In the genomic region with DNA sequence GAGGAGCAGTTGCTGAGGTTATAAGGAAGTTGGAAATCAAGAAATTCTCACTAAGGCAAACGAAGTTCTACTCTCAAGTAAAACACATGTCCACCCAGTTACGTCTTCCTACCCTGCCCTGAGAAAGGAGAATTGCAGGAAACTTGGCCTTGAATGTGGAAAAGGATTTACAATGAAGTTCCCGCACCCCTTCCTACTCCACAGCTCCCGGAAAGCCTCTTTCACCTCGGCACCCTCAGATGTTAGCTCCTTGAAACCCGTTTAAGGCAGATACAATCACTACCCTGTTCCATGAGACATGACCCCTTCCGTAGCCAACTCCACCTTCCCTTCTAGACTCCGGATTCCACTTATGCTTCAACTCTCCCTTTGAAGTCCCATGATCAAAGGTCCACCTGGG, we compare ENCODE assay signal across 15 mouse cellular contexts. TPM values are rescaled to one million over a fixed set of nuclear protein-coding genes. Genes with fewer than 3 reads are reported as not detected.
A peak's percentile ranks its signal among the peaks of the same experiment; 100 is the strongest.
DNase-seq lines count a peak whose midpoint lies in the region; ATAC-seq and TF ChIP-seq lines count a peak whose summit lies in the region.
"Had no signal": no experiment of that assay in that cellular context is flagged by ENCODE, and none has a peak within 500 bp of the region (broad histone marks: within the 10 kb centered on the region; RNA-seq: fewer than 3 reads in every experiment).

No protein-coding gene starts in this region.

- peaks cover 45% of the 10 kb centered on the region for H3K4me1 ChIP-seq in heart, embryonic 16.5 days (ENCODE audit: control insufficient read depth, insufficient read depth, low read length)
- H3K4me1 ChIP-seq in heart, embryonic 12.5 days (replicated peaks), result peaks cover 42% of the 10 kb centered on the region
- peaks cover 5% of the 10 kb centered on the region for H3K4me1 ChIP-seq in cortical plate, adult 2 months (ENCODE audit: control insufficient read depth, insufficient read depth, low read length)
- peaks cover 30% of the 10 kb centered on the region for H3K4me1 ChIP-seq in intestine, embryonic 16.5 days (ENCODE audit: control insufficient read depth, insufficient read depth, low read length)

- no peaks in the 10 kb centered on the region for H3K9me3 ChIP-seq in heart, embryonic 16.5 days (replicated peaks; ENCODE audit: control insufficient read depth, low read length)
- H3K9me3 ChIP-seq in heart, embryonic 12.5 days (replicated peaks), result no peaks in the 10 kb centered on the region
- H3K9me3 ChIP-seq in intestine, embryonic 16.5 days (ENCODE audit: control insufficient read depth, low read length), result no peaks in the 10 kb centered on the region
- H3K9me3 ChIP-seq: forebrain, embryonic 12.5 days; limb, embryonic 13.5 days had no signal

- no peaks in the 10 kb centered on the region for H3K36me3 ChIP-seq in heart, embryonic 16.5 days (ENCODE audit: control insufficient read depth, insufficient read depth)
- no peaks in the 10 kb centered on the region for H3K36me3 ChIP-seq in heart, embryonic 12.5 days
- H3K36me3 ChIP-seq in intestine, embryonic 16.5 days (ENCODE audit: control insufficient read depth, insufficient read depth, low read length), result no peaks in the 10 kb centered on the region
- H3K36me3 ChIP-seq: forebrain, embryonic 12.5 days; limb, embryonic 13.5 days had no signal

- H3K4me2 ChIP-seq in heart, embryonic 16.5 days (ENCODE audit: low read depth, low read length), result no peak overlapping the region
- H3K4me2 ChIP-seq in heart, embryonic 12.5 days, result no peak overlapping the region
- H3K4me2 ChIP-seq in intestine, embryonic 16.5 days (ENCODE audit: low read depth, low read length), result no peak overlapping the region
- H3K4me2 ChIP-seq: forebrain, embryonic 12.5 days; limb, embryonic 13.5 days; midbrain, embryonic 11.5 days had no signal

- peak overlapping the region; percentile 33; the same call in 1 of the 2 replicates for H3K27ac ChIP-seq in heart, embryonic 16.5 days (ENCODE audit: low read length)
- no peak overlapping the region for H3K27ac ChIP-seq in heart, embryonic 12.5 days (ENCODE audit: poor library complexity, severe bottlenecking)
- H3K27ac ChIP-seq in cortical plate, adult 2 months (ENCODE audit: insufficient read depth, low read length), result peak overlapping the region; percentile 30; the same call in 1 of the 2 replicates
- H3K27ac ChIP-seq in intestine, embryonic 16.5 days (ENCODE audit: low read length), result peak overlapping the region; percentile 60
- H3K27ac ChIP-seq: forebrain, embryonic 12.5 days; limb, embryonic 13.5 days; liver, embryonic 14.5 days; macrophage had no signal

- WGBS in heart, embryonic 16.5 days, result 73% methylated on average over 8 of the region's 8 CpGs
- WGBS in heart, embryonic 12.5 days, result 80% methylated on average over 8 of the region's 8 CpGs
- WGBS in intestine, embryonic 16.5 days, result 70% methylated on average over 8 of the region's 8 CpGs

- no peaks in the 10 kb centered on the region for H3K27me3 ChIP-seq in heart, embryonic 16.5 days (ENCODE audit: control insufficient read depth, insufficient read depth, low read length)
- no peaks in the 10 kb centered on the region for H3K27me3 ChIP-seq in heart, embryonic 12.5 days (replicated peaks)
- H3K27me3 ChIP-seq in intestine, embryonic 16.5 days (replicated peaks; ENCODE audit: control insufficient read depth, insufficient read depth, low read length), result no peaks in the 10 kb centered on the region
- H3K27me3 ChIP-seq: forebrain, embryonic 12.5 days; limb, embryonic 13.5 days had no signal

- ATAC-seq in heart, embryonic 16.5 days (replicated peaks; ENCODE audit: extremely low read depth, insufficient read depth, low FRiP score), result no peak
- no peak for ATAC-seq in heart, embryonic 12.5 days (ENCODE audit: insufficient number of reproducible peaks, low FRiP score)
- ATAC-seq in intestine, embryonic 16.5 days, result no peak

- H3K4me3 ChIP-seq in heart, embryonic 16.5 days (ENCODE audit: low read length), result no peak overlapping the region
- no peak overlapping the region for H3K4me3 ChIP-seq in heart, embryonic 12.5 days
- H3K4me3 ChIP-seq in cortical plate, adult 2 months (ENCODE audit: insufficient read depth, low read length), result no peak overlapping the region
- H3K4me3 ChIP-seq in intestine, embryonic 16.5 days (ENCODE audit: low read length), result no peak overlapping the region
- H3K4me3 ChIP-seq: forebrain, embryonic 12.5 days; limb, embryonic 13.5 days had no signal

- H3K9ac ChIP-seq in heart, embryonic 16.5 days (ENCODE audit: low read length), result no peak overlapping the region
- no peak overlapping the region for H3K9ac ChIP-seq in heart, embryonic 12.5 days
- no peak overlapping the region for H3K9ac ChIP-seq in intestine, embryonic 16.5 days (ENCODE audit: low read depth, low read length)
- H3K9ac ChIP-seq: forebrain, embryonic 12.5 days; limb, embryonic 13.5 days; liver, embryonic 14.5 days had no signal

- no peak for TF ChIP-seq CTCF in cortical plate, adult 2 months (IDR thresholded peaks at IDR 0.05; ENCODE audit: extremely low read depth, insufficient read depth, low read length)

- no peak for TF ChIP-seq POLR2A in cortical plate, adult 2 months (IDR thresholded peaks at IDR 0.05; ENCODE audit: extremely low read depth, insufficient read depth, low read length)

- DNase-seq in kidney, postnatal 14 days, result peak; percentile 36
- no peak for DNase-seq in kidney, adult 8-10 months
- no peak for DNase-seq in ovary, adult 18-20 months (ENCODE audit: low spot score)
- DNase-seq: cerebellum, adult 2 months; cerebellum, postnatal 36 days; gastrocnemius, postnatal 14 days had no signal

RNA-seq across cellular contexts. Expression of a gene that starts 54.2 kb away (rescaled TPM):
- polyA plus RNA-seq in heart, embryonic 16.5 days (2015; fragmentation: Nextera tagmentation; extraction: Ambion mirVana), result 60.0 and 65.5 TPM in 2 replicates
- polyA plus RNA-seq in heart, embryonic 12.5 days (2016; fragmentation: Nextera tagmentation; extraction: Ambion mirVana), result 48.6 and 48.8 TPM in 2 replicates
- polyA plus RNA-seq in cortical plate, adult 2 months (2012; rRNA removed), result 15.1 TPM in 2 replicates
- polyA plus RNA-seq in intestine, embryonic 16.5 days (2015; fragmentation: Nextera tagmentation; extraction: Ambion mirVana), result 32.5 and 33.2 TPM in 2 replicates
